Mouse (Mus musculus): Measurements from ENCODE around the gene Cdh19. TPM values are rescaled to one million over a fixed set of nuclear protein-coding genes. Genes with fewer than 3 reads are reported as not detected.

Gene Cdh19
- 1 to 10 TPM; 4.9 to 5.0 TPM for total RNA-seq (2021)

DNA sequence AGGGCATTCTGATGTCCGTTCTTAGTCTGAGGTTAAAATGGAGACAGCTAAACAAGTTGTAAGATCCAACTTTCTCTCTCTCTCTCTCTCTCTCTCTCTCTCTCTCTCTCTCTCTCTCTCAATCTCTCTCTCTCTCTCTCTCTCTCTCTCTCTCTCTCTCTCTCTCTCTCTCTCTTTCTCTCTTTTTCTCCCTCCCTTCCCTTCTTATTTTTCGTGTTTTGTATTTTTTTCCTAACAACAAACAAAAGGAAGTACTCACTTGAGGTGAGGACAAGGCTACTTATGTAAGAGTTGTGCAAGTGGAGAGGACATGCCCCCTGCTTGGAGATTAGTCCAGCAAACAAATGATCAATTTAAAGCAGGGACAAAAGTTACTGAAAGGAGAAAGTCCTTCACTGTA lies at the start of gene Cdh19:
Gene Cdh19 (minus strand): TSS at position 101 of the 400 bp plus-strand sequence.
- no peak for DNase-seq (ENCODE audit: low spot score in 2 of 2)
- intact Hi-C loops (cut with DNase I): loop anchor here (5.0 kb wide), 1 partner anchor 45 kb away; no protein-coding TSS in a partner anchor

DNA sequence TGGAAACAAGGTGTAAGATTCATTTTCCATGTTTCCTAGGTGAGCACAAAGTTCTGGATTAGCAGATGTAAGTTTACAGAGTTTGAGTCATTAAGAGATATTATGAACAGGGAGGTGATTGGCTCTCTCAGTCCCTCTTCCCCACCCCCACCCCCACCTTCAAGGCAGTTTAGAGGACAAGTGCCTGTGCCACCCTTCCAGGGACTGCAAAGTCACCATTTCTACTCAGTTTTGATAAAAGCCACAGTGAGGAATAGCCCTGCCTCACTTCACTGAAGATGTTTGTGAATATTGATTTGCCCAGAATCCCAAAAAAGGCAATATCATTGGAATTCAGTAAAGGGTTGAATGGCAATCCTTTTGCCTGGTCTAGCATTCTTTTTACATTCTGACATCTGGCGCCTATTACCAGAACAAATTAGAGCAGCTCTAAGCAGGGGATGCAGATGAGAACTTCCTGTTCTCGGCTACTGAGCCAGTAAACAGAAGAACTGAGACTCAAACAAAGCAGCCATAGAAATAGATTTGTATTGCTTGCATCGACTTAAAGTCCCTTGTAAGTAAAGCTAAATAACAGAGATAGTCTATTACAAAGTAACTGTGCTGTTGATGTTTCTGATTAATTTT lies 43.2 kb upstream of the Cdh19 start:
- peak in 1 of 2 experiments; percentile 44 for DNase-seq (ENCODE audit: low spot score in 2 of 2)
- intact Hi-C loops (cut with DNase I): loop anchor here (5.0 kb wide), 1 partner anchor 43 kb away; the partner anchor contains the start of gene Cdh19

- intact Hi-C loops (cut with DNase I): no loop called here
- DNase-seq (ENCODE audit: low spot score in 2 of 2): no peak
These were observed 40.3 kb upstream of the Cdh19 start for GRCm38 (mm10) chr1:111017640-111018039.

GRCm38 (mm10) chr1:110989824-110990223 lies 12.4 kb upstream of the Cdh19 start:
- no peak for DNase-seq (ENCODE audit: low spot score in 2 of 2)
- intact Hi-C loops (cut with DNase I): no loop called here

DNA sequence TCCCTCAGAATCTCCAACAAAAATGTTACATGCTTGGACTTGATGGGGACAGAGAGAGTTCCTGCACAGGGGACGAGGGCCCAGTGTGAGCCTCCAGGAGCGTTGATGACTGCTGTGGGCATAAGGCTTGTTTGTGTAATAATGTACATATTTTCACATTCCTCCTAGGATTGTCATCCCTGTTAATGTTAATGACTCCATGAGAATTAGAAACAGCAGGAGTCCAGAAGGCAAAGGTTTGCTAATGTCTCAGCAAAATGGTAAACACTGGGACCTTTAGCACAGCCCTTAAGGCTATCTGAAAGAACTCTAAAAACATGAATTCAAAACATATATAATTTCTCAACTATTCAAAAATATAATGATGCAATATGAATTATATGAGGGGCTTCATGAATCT lies 8.2 kb downstream of the Cdh19 start:
- no peak for DNase-seq (ENCODE audit: low spot score in 2 of 2)
- intact Hi-C loops (cut with DNase I): no loop called here

GRCm38 (mm10) chr1:110909752-110910151 lies 67.6 kb downstream of the Cdh19 start:
- no peak for DNase-seq (ENCODE audit: low spot score in 2 of 2)
- intact Hi-C loops (cut with DNase I): no loop called here

- intact Hi-C loops (cut with DNase I): no loop called here
- DNase-seq (ENCODE audit: low spot score in 2 of 2): no peak
These were observed 68.2 kb downstream of the Cdh19 start for GRCm38 (mm10) chr1:110909218-110909617.

DNA sequence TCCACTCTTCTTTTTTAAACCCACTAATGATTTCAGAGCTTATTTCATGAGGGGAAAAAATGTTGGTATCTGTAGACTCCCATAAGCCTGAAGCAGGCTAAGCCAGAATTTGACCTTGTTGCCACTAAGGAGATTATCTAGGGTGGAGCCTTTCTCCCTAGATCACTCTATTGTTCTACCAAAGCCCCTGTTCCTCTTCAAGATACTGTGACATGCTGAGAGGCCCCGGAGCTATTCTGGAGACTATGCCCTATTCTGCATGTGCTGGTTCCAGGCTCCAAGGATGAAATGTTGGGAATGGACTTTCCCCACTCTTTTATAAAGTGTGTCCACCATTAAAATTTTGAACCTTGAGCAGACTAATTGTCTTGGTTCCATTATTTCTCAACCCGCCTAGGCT lies 73.1 kb downstream of the Cdh19 start:
- intact Hi-C loops (cut with DNase I): no loop called here
- DNase-seq (ENCODE audit: low spot score in 2 of 2): no peak

All from left cerebral cortex, postnatal 25 days (tissue).